Mouse (Mus musculus): ENCODE data around the gene Grm1. TPM values are rescaled to one million over a fixed set of nuclear protein-coding genes. Genes with fewer than 3 reads are reported as not detected.

Grm1 gene
- polyA plus RNA-seq, 1 experiment from 2014 or later, result 0.04 TPM

GRCm38 (mm10) chr10:10872142-10872541, 210.0 kb downstream of the Grm1 start:
- 34% methylated on average over 3 of the region's 3 CpGs for WGBS
- H3K9me3 ChIP-seq (ENCODE audit: low read depth, low read length), result no peaks in the 10 kb centered on the region
- no peak overlapping the region for H3K27ac ChIP-seq (ENCODE audit: low read depth)
- no peaks in the 10 kb centered on the region for H3K27me3 ChIP-seq (ENCODE audit: insufficient read depth, low read length)
- H3K4me3 ChIP-seq (ENCODE audit: low read depth, low read length), result no peak overlapping the region
- H3K4me1 ChIP-seq (ENCODE audit: insufficient read depth), result no peaks in the 10 kb centered on the region
- H3K4me2 ChIP-seq, result no peak overlapping the region
- DNase-seq (no peak), ATAC-seq (ENCODE audit: insufficient read depth) (no peak)
- H3K9ac ChIP-seq, result no peak overlapping the region
- no peak for TF ChIP-seq CTCF (IDR thresholded peaks at IDR 0.05; ENCODE audit: low read depth)
- no peaks in the 10 kb centered on the region for H3K36me3 ChIP-seq (ENCODE audit: insufficient read depth)

DNA sequence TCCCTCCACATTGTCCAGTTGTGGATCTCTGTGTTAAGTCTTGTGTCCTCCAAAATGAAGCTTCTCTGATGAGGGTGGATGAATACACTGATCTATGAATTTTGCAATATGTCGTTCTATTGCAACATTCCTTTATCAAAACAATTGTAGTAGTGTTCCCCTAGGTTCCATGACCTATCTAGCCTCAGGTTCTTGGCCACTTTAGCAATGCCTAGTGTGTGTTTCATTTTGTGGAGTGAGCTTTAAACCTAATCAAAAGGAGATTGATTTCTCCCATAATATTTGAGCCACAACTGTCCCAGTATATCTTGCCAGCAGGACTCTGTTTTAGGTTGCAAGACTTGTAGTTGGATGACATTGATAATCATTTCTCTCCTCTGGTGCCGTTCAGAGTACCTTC, 211.9 kb downstream of the Grm1 start:
- TF ChIP-seq CTCF (IDR thresholded peaks at IDR 0.05; ENCODE audit: low read depth), result no peak
- ATAC-seq (ENCODE audit: insufficient read depth), result no peak
- no peaks in the 10 kb centered on the region for H3K4me1 ChIP-seq (ENCODE audit: insufficient read depth)
- H3K4me2 ChIP-seq, result no peak overlapping the region
- H3K9me3 ChIP-seq (ENCODE audit: low read depth, low read length), result no peaks in the 10 kb centered on the region
- no peak for DNase-seq
- H3K36me3 ChIP-seq (ENCODE audit: insufficient read depth), result no peaks in the 10 kb centered on the region
- 74% methylated on average over 2 of the region's 2 CpGs for WGBS
- H3K27me3 ChIP-seq (ENCODE audit: insufficient read depth, low read length), result no peaks in the 10 kb centered on the region
- no peak overlapping the region for H3K9ac ChIP-seq
- no peak overlapping the region for H3K4me3 ChIP-seq (ENCODE audit: low read depth, low read length)
- H3K27ac ChIP-seq (ENCODE audit: low read depth), result no peak overlapping the region

DNA sequence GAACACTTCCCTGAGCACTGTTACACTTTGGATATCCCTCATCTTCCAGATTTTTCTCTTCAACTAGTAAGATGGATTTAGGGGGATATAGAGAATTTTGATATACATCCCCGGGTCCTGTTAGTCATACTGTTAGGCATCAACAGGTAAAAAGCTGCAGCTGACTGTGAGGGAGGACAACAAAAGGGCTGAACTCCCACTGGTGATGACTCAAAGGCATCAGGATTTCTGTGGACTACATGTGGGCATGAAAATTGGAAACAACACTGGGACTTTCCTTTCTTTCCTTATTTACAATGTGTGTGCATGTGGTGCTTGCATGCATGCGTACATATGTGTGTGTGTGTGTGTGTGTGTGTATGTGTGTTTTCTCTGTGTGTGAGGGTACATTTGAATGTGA, 215.9 kb downstream of the Grm1 start:
- no peak overlapping the region for H3K9ac ChIP-seq
- no peaks in the 10 kb centered on the region for H3K36me3 ChIP-seq (ENCODE audit: insufficient read depth)
- no peak overlapping the region for H3K4me2 ChIP-seq
- H3K27ac ChIP-seq (ENCODE audit: low read depth), result no peak overlapping the region
- ATAC-seq (ENCODE audit: insufficient read depth) (no peak), DNase-seq (no peak)
- H3K9me3 ChIP-seq (ENCODE audit: low read depth, low read length), result no peaks in the 10 kb centered on the region
- 76% methylated on average over 2 of the region's 2 CpGs for WGBS
- TF ChIP-seq CTCF (IDR thresholded peaks at IDR 0.05; ENCODE audit: low read depth), result no peak
- no peaks in the 10 kb centered on the region for H3K4me1 ChIP-seq (ENCODE audit: insufficient read depth)
- H3K4me3 ChIP-seq (ENCODE audit: low read depth, low read length), result no peak overlapping the region
- no peaks in the 10 kb centered on the region for H3K27me3 ChIP-seq (ENCODE audit: insufficient read depth, low read length)

DNA sequence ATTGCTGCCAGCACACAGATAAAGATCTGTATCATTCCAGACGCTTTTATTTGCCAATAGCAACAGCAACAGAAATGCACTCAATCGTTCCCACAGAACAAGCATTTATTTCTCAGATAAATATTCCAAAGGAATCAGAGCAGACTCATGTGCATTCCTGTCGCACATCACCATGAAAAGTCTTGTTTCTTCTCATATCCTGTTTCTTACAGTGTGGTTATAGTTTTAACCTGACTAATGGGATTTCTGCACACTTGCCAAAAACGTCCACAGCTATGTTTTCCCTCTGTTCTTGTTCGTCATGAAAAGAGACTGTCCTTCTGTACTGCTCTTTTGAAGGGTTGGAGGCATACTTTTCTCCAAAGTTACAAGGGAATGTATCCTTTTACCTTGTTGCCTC, 217.4 kb downstream of the Grm1 start:
- no peaks in the 10 kb centered on the region for H3K27me3 ChIP-seq (ENCODE audit: insufficient read depth, low read length)
- no peak for ATAC-seq (ENCODE audit: insufficient read depth)
- WGBS, result 49% methylated on average over 5 of the region's 5 CpGs
- TF ChIP-seq CTCF (IDR thresholded peaks at IDR 0.05; ENCODE audit: low read depth), result no peak
- H3K4me1 ChIP-seq (ENCODE audit: insufficient read depth), result no peaks in the 10 kb centered on the region
- no peak overlapping the region for H3K27ac ChIP-seq (ENCODE audit: low read depth)
- no peak overlapping the region for H3K4me3 ChIP-seq (ENCODE audit: low read depth, low read length)
- H3K9me3 ChIP-seq (ENCODE audit: low read depth, low read length), result no peaks in the 10 kb centered on the region
- no peak overlapping the region for H3K9ac ChIP-seq
- H3K4me2 ChIP-seq, result no peak overlapping the region
- no peak for DNase-seq
- no peaks in the 10 kb centered on the region for H3K36me3 ChIP-seq (ENCODE audit: insufficient read depth)

DNA sequence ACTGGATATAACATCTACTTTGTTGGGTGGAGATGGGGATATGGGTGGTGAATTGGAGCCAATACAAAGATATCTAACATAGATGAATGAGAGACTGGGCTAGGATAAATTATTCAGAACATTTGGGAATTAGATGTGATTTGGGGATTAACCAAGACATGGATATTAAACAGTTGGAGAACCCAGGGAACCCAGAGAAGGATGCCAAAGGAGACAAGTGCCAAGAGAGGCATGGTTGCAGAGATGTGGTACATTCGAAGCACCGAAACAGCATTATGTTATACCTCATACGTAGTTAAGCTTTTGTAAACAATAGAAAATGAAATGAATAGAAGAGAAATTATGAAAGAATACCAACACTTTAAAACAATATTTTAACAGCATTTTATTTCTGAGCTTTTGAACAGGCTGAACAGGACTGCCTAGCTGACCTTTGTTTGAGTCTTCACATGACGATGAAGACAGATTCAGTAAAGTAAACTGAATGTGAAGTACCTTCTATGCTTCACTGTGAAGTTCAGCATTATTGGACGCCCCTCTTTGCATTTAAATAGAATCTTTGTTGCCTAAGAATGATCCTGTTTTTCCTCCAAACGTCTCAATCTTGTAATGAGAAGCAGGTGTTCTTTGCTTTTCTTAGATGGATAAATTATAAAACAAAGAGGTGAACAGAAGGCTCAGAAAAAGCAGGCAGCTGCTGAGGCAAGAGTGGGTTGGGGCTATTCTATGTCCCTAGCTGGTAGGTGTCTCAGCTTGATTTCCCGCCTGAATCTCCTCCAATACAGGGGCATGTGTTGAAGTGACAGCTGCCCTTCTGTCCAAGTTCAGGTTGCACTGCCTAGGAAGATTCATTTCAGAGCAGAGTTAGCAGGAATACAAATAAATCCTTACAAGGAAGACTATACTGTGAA, 234.5 kb downstream of the Grm1 start:
- no peak for TF ChIP-seq CTCF (IDR thresholded peaks at IDR 0.05; ENCODE audit: low read depth)
- no peaks in the 10 kb centered on the region for H3K27me3 ChIP-seq (ENCODE audit: insufficient read depth, low read length)
- ATAC-seq (ENCODE audit: insufficient read depth) (no peak), DNase-seq (no peak)
- no peak overlapping the region for H3K4me2 ChIP-seq
- H3K4me1 ChIP-seq (ENCODE audit: insufficient read depth), result no peaks in the 10 kb centered on the region
- 72% methylated on average over 7 of the region's 7 CpGs for WGBS
- H3K9me3 ChIP-seq (ENCODE audit: low read depth, low read length), result no peaks in the 10 kb centered on the region
- no peaks in the 10 kb centered on the region for H3K36me3 ChIP-seq (ENCODE audit: insufficient read depth)
- H3K4me3 ChIP-seq (ENCODE audit: low read depth, low read length), result no peak overlapping the region
- H3K27ac ChIP-seq (ENCODE audit: low read depth), result no peak overlapping the region
- no peak overlapping the region for H3K9ac ChIP-seq

- TF ChIP-seq CTCF (IDR thresholded peaks at IDR 0.05; ENCODE audit: low read depth), result no peak
- H3K9ac ChIP-seq, result no peak overlapping the region
- ATAC-seq (ENCODE audit: insufficient read depth), result no peak
- WGBS, result 65% methylated on average over 5 of the region's 5 CpGs
- no peaks in the 10 kb centered on the region for H3K9me3 ChIP-seq (ENCODE audit: low read depth, low read length)
- no peak overlapping the region for H3K4me3 ChIP-seq (ENCODE audit: low read depth, low read length)
- no peak for DNase-seq
- no peaks in the 10 kb centered on the region for H3K36me3 ChIP-seq (ENCODE audit: insufficient read depth)
- H3K4me2 ChIP-seq, result no peak overlapping the region
- H3K4me1 ChIP-seq (ENCODE audit: insufficient read depth), result no peaks in the 10 kb centered on the region
- no peaks in the 10 kb centered on the region for H3K27me3 ChIP-seq (ENCODE audit: insufficient read depth, low read length)
- H3K27ac ChIP-seq (ENCODE audit: low read depth), result no peak overlapping the region
Observed at GRCm38 (mm10) chr10:10845059-10845685, 237.0 kb downstream of the Grm1 start.

GRCm38 (mm10) chr10:10835406-10835805, 246.8 kb downstream of the Grm1 start:
- Histone ChIP-seq H3K9ac (no peak overlapping the region), H3K4me3 (ENCODE audit: low read depth, low read length) (no peak overlapping the region), H3K27ac (ENCODE audit: low read depth) (no peak overlapping the region), H3K4me1 (ENCODE audit: insufficient read depth) (no peaks in the 10 kb centered on the region), H3K36me3 (ENCODE audit: insufficient read depth) (no peaks in the 10 kb centered on the region), H3K4me2 (no peak overlapping the region), H3K9me3 (ENCODE audit: low read depth, low read length) (no peaks in the 10 kb centered on the region), H3K27me3 (ENCODE audit: insufficient read depth, low read length) (no peaks in the 10 kb centered on the region)
- no peak for TF ChIP-seq CTCF (IDR thresholded peaks at IDR 0.05; ENCODE audit: low read depth)
- ATAC-seq (ENCODE audit: insufficient read depth) (no peak), DNase-seq (no peak)

All from lung, embryonic 14.5 days (tissue).